Comparison of ENCODE assay signal across 12 mouse cellular contexts in genomic region chr6:101517584-101517983, GRCm38 (mm10).
"Had no signal": no experiment of that assay in that cellular context is flagged by ENCODE, and none has a peak within 500 bp of the region (broad histone marks: within the 10 kb centered on the region; RNA-seq: fewer than 3 reads in every experiment).

No protein-coding gene starts in this region.

- H3K27me3 ChIP-seq: limb, embryonic 13.5 days; neural tube, embryonic 12.5 days had no signal

- H3K36me3 ChIP-seq: limb, embryonic 13.5 days; midbrain, embryonic 10.5 days; neural tube, embryonic 12.5 days had no signal

- H3K4me2 ChIP-seq: limb, embryonic 13.5 days; neural tube, embryonic 12.5 days had no signal

- H3K9ac ChIP-seq: limb, embryonic 13.5 days; liver, embryonic 14.5 days; neural tube, embryonic 12.5 days had no signal

- DNase-seq: kidney, postnatal 10 days; left cerebral cortex, postnatal 4 days; lung, adult 18-20 months; lung, postnatal 10 days; lung, postnatal 4 days; midbrain, embryonic 14.5 days; retina, postnatal 1 day; thymus, postnatal 36 days had no signal

- H3K4me3 ChIP-seq: limb, embryonic 13.5 days; midbrain, embryonic 10.5 days; neural tube, embryonic 12.5 days had no signal

- H3K9me3 ChIP-seq: limb, embryonic 13.5 days; midbrain, embryonic 10.5 days; neural tube, embryonic 12.5 days had no signal

- H3K27ac ChIP-seq: limb, embryonic 13.5 days; liver, embryonic 14.5 days; midbrain, embryonic 10.5 days; neural tube, embryonic 12.5 days had no signal
